Mouse (Mus musculus): ENCODE measurements around the gene Gzmd. TPM values are rescaled to one million over a fixed set of nuclear protein-coding genes. Genes with fewer than 3 reads are reported as not detected.

Gene Gzmd
- not detected for polyA plus RNA-seq (2015; fragmentation: Illumina TruSeq; extraction: RNeasy Lipid Tissue Mini Kit (QIAGEN cat#74804); ENCODE audit: low read depth, low replicate concordance)

DNA sequence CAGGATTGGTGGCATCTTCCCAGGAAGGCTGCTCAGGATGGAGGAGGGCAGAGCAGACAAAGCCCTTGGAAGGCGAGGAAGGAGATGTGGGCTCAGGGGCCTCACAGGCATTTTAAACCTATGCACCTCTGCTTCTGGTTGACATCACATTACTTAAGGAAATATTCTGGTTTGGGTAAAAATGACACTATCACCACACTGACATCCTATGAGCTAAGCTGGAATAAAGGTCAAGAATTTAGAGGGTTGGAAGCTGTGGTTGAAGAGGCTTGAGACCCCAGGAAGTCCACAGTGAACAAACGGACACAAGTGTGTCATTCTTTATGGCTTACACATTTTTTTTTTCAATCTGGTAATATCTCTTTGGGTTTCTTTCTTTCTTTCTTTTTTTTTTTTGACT lies at the start of gene Gzmd:
Gene Gzmd, minus strand, starts transcription at position 101 of the 400 bp plus-strand sequence.

GRCm38 (mm10) chr14:56174499-56174898 lies 42.1 kb upstream of the Gzmd start, which contains the start of gene Gzmn:
Gzmn (minus strand) TSS chr14:56174599.

DNA sequence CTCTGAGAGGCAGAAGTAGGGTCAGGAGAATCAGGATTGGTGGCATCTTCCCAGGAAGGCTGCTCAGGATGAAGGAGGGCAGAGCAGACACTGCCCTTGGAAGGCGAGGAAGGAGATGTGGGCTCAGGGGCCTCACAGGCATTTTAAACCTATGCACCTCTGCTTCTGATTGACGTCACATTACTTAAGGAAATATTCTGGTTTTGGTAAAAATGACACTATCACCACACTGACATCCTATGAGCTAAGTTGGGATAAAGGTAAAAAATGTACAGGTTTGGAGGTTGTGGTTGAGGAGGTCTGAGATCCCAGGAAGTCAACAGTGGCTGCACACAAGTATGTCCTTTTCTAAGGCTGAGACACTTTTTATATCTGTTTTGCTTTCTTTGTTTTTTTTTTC lies 27.1 kb upstream of the Gzmd start, which contains the start of gene Gzmg:
Gene Gzmg, minus strand, starts transcription at position 101 of the 400 bp plus-strand sequence.

DNA sequence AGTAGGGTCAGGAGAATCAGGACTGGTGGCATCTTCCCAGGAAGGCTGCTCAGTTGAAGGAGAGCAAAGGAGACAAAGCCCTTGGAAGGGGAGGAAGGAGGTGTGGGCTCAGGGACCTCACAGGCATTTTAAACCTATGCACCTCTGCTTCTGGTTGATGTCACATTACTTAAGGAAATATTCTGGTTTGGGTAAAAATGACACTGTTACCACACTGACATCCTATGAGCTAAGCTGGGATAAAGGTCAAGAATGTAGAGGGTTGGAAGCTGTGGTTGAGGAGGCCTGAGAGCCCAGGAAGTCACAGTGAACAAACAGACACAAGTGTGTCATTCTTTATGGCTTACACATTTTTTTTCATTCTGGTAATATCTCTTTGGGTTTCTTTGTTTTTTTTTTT lies 11.9 kb downstream of the Gzmd start, which contains the start of gene Gzme:
Gene Gzme, minus strand, starts transcription at position 101 of the 400 bp plus-strand sequence.

GRCm38 (mm10) chr14:56102386-56102785 lies 30.0 kb downstream of the Gzmd start, which contains the start of gene Ctsg:
Ctsg (minus strand) TSS chr14:56102574.

DNA sequence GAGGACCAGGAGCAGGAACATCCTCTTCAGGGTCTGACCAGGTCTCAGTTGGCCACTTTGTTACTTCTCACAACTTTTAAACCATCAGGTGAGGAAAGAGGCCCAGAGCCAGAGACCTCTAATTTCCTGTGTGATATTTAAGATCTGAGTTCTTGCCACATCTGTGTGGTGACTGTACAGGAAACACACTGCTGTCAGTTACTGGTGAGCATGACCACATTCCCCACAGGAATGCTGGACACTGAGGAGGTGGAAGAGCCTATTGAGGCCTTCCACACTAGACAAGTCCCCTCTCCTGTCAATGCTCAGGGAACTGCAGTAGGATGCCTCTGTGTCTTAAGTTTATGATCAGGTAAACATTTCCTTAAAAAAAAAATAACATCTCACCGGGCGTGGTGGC lies 47.2 kb downstream of the Gzmd start, which contains the start of gene Mcpt8:
Gene Mcpt8, minus strand, starts transcription at position 107 of the 400 bp plus-strand sequence.

Other genes with a start within 250 kb of the Gzmd start
- 0.49 TPM for gene Cbln3, start 248.2 kb downstream of the Gzmd start, polyA plus RNA-seq (2015; fragmentation: Illumina TruSeq; extraction: RNeasy Lipid Tissue Mini Kit (QIAGEN cat#74804); ENCODE audit: low read depth, low replicate concordance)
- gene Khnyn, start 247.7 kb downstream of the Gzmd start, polyA plus RNA-seq (2015; fragmentation: Illumina TruSeq; extraction: RNeasy Lipid Tissue Mini Kit (QIAGEN cat#74804); ENCODE audit: low read depth, low replicate concordance): 9.0 TPM
- gene Sdr39u1, start 232.3 kb downstream of the Gzmd start, polyA plus RNA-seq (2015; fragmentation: Illumina TruSeq; extraction: RNeasy Lipid Tissue Mini Kit (QIAGEN cat#74804); ENCODE audit: low read depth, low replicate concordance): 155 TPM
- gene Cma1, start 187.9 kb downstream of the Gzmd start, polyA plus RNA-seq (2015; fragmentation: Illumina TruSeq; extraction: RNeasy Lipid Tissue Mini Kit (QIAGEN cat#74804); ENCODE audit: low read depth, low replicate concordance): not detected
- not detected for gene Cma2, start 181.6 kb downstream of the Gzmd start, polyA plus RNA-seq (2015; fragmentation: Illumina TruSeq; extraction: RNeasy Lipid Tissue Mini Kit (QIAGEN cat#74804); ENCODE audit: low read depth, low replicate concordance)
- not detected for gene Mcpt1, start 114.6 kb downstream of the Gzmd start, polyA plus RNA-seq (2015; fragmentation: Illumina TruSeq; extraction: RNeasy Lipid Tissue Mini Kit (QIAGEN cat#74804); ENCODE audit: low read depth, low replicate concordance)
- not detected for gene Mcpt9, start 102.1 kb downstream of the Gzmd start, polyA plus RNA-seq (2015; fragmentation: Illumina TruSeq; extraction: RNeasy Lipid Tissue Mini Kit (QIAGEN cat#74804); ENCODE audit: low read depth, low replicate concordance)
- not detected for gene Mcpt2, start 90.6 kb downstream of the Gzmd start, polyA plus RNA-seq (2015; fragmentation: Illumina TruSeq; extraction: RNeasy Lipid Tissue Mini Kit (QIAGEN cat#74804); ENCODE audit: low read depth, low replicate concordance)
- not detected for gene Mcpt4, start 70.3 kb downstream of the Gzmd start, polyA plus RNA-seq (2015; fragmentation: Illumina TruSeq; extraction: RNeasy Lipid Tissue Mini Kit (QIAGEN cat#74804); ENCODE audit: low read depth, low replicate concordance)
- gene Mcpt8, start 47.3 kb downstream of the Gzmd start, polyA plus RNA-seq (2015; fragmentation: Illumina TruSeq; extraction: RNeasy Lipid Tissue Mini Kit (QIAGEN cat#74804); ENCODE audit: low read depth, low replicate concordance): not detected
- gene Ctsg, start 30.0 kb downstream of the Gzmd start, polyA plus RNA-seq (2015; fragmentation: Illumina TruSeq; extraction: RNeasy Lipid Tissue Mini Kit (QIAGEN cat#74804); ENCODE audit: low read depth, low replicate concordance): not detected
- gene Gzme, start 12.0 kb downstream of the Gzmd start, polyA plus RNA-seq (2015; fragmentation: Illumina TruSeq; extraction: RNeasy Lipid Tissue Mini Kit (QIAGEN cat#74804); ENCODE audit: low read depth, low replicate concordance): not detected
- gene Gzmg, start 27.0 kb upstream of the Gzmd start, polyA plus RNA-seq (2015; fragmentation: Illumina TruSeq; extraction: RNeasy Lipid Tissue Mini Kit (QIAGEN cat#74804); ENCODE audit: low read depth, low replicate concordance): not detected
- gene Gzmn, start 42.0 kb upstream of the Gzmd start, polyA plus RNA-seq (2015; fragmentation: Illumina TruSeq; extraction: RNeasy Lipid Tissue Mini Kit (QIAGEN cat#74804); ENCODE audit: low read depth, low replicate concordance): not detected
- not detected for gene Gzmf, start 78.8 kb upstream of the Gzmd start, polyA plus RNA-seq (2015; fragmentation: Illumina TruSeq; extraction: RNeasy Lipid Tissue Mini Kit (QIAGEN cat#74804); ENCODE audit: low read depth, low replicate concordance)
- gene Gzmc, start 102.0 kb upstream of the Gzmd start, polyA plus RNA-seq (2015; fragmentation: Illumina TruSeq; extraction: RNeasy Lipid Tissue Mini Kit (QIAGEN cat#74804); ENCODE audit: low read depth, low replicate concordance): not detected
- gene Gzmb, start 129.7 kb upstream of the Gzmd start, polyA plus RNA-seq (2015; fragmentation: Illumina TruSeq; extraction: RNeasy Lipid Tissue Mini Kit (QIAGEN cat#74804); ENCODE audit: low read depth, low replicate concordance): not detected
- 0.15 TPM for gene Atp12a, start 232.5 kb upstream of the Gzmd start, polyA plus RNA-seq (2015; fragmentation: Illumina TruSeq; extraction: RNeasy Lipid Tissue Mini Kit (QIAGEN cat#74804); ENCODE audit: low read depth, low replicate concordance)